Mouse (Mus musculus) left cerebral cortex, postnatal 10 days (tissue): ENCODE data around the gene Arl3. TPM values are rescaled to one million over a fixed set of nuclear protein-coding genes. Genes with fewer than 3 reads are reported as not detected.

ENCODE experiments used
- DNase-seq, 2 experiments: peaks; one replicate each; pipeline ENCODE4 v3.0.0; 2021 to 2022; ENCODE audit warnings: low spot score in 2 of 2, mixed read lengths in 1 of 2; ENCODE audit errors: extremely low spot score in 1 of 2
- intact Hi-C: fragments of 180-260 bp; cut with DNase I; formaldehyde crosslinking; loops from one replicate; pipeline ENCODE4 v1.15.1; 2025
- total RNA-seq, 2 experiments: library from RNA; stranded (reverse); gene quantifications; 2 replicates each; pipeline ENCODE4 v1.2.3; 2021

The Arl3 gene
- total RNA-seq, 2 experiments from 2014 or later, result 103 to 104 TPM

- intact Hi-C loops, result no loop called here
- DNase-seq, result peak; percentile 16 to 87
Measured at GRCm38 (mm10) chr19:46524601-46525321, 48.2 kb downstream of the Arl3 start.

GRCm38 (mm10) chr19:46524152-46524544 is 48.9 kb downstream of the Arl3 start:
- peak in 1 of 2 experiments; percentile 27 for DNase-seq
- intact Hi-C loops, result no loop called here

GRCm38 (mm10) chr19:46523480-46524151 is 49.4 kb downstream of the Arl3 start:
- intact Hi-C loops, result no loop called here
- peak; percentile 69 to 88 for DNase-seq

- intact Hi-C loops, result no loop called here
- no peak for DNase-seq
Measured at GRCm38 (mm10) chr19:46523131-46523479, 49.9 kb downstream of the Arl3 start.

GRCm38 (mm10) chr19:46522433-46523044 is 50.5 kb downstream of the Arl3 start:
- intact Hi-C loops, result no loop called here
- peak; percentile 1 to 22 for DNase-seq

GRCm38 (mm10) chr19:46521698-46522097 is 51.3 kb downstream of the Arl3 start:
- intact Hi-C loops, result no loop called here
- DNase-seq, result no peak

GRCm38 (mm10) chr19:46518828-46519621 is 54.0 kb downstream of the Arl3 start:
- intact Hi-C loops, result no loop called here
- DNase-seq, result no peak

GRCm38 (mm10) chr19:46518352-46518787 is 54.6 kb downstream of the Arl3 start:
- intact Hi-C loops, result no loop called here
- peak in 1 of 2 experiments; percentile 83 for DNase-seq

- DNase-seq, result peak in 1 of 2 experiments; percentile 55
- intact Hi-C loops, result no loop called here
Measured at GRCm38 (mm10) chr19:46517529-46518351, 55.3 kb downstream of the Arl3 start.

GRCm38 (mm10) chr19:46516667-46517528 is 56.1 kb downstream of the Arl3 start:
- peak in 1 of 2 experiments; percentile 18 for DNase-seq
- intact Hi-C loops, result no loop called here

- DNase-seq, result peak in 1 of 2 experiments; percentile 35
- intact Hi-C loops, result no loop called here
Measured at GRCm38 (mm10) chr19:46515287-46515821, 57.6 kb downstream of the Arl3 start.

GRCm38 (mm10) chr19:46514387-46514786 is 58.6 kb downstream of the Arl3 start:
- intact Hi-C loops, result no loop called here
- DNase-seq, result peak in 1 of 2 experiments; percentile 38

GRCm38 (mm10) chr19:46511263-46511662 is 61.7 kb downstream of the Arl3 start:
- peak in 1 of 2 experiments; percentile 33 for DNase-seq
- intact Hi-C loops, result no loop called here

GRCm38 (mm10) chr19:46510824-46511223 is 62.2 kb downstream of the Arl3 start:
- intact Hi-C loops, result no loop called here

GRCm38 (mm10) chr19:46510401-46510800 is 62.6 kb downstream of the Arl3 start:
- no peak for DNase-seq
- intact Hi-C loops, result no loop called here

More at GRCm38 (mm10) chr19:46510824-46511223, 62.2 kb downstream of the Arl3 start:
- DNase-seq, result no peak

GRCm38 (mm10) chr19:46509736-46510135 is 63.3 kb downstream of the Arl3 start:
- intact Hi-C loops, result no loop called here

GRCm38 (mm10) chr19:46509202-46509601 is 63.8 kb downstream of the Arl3 start:
- DNase-seq, result no peak
- intact Hi-C loops, result no loop called here

More at GRCm38 (mm10) chr19:46509736-46510135, 63.3 kb downstream of the Arl3 start:
- no peak for DNase-seq
